Mouse (Mus musculus): Measurements from ENCODE around the gene Cfap43. TPM values are rescaled to one million over a fixed set of nuclear protein-coding genes. Genes with fewer than 3 reads are reported as not detected.

Cfap43 gene
- polyA plus RNA-seq, 1 experiment from 2014 or later, result 0.38 TPM

- Histone ChIP-seq H3K4me1 (ENCODE audit: control insufficient read depth, insufficient read depth, low read length) (no peaks in the 10 kb centered on the region), H3K9ac (ENCODE audit: low read length) (no peak overlapping the region), H3K4me2 (ENCODE audit: low read depth, low read length) (no peak overlapping the region), H3K9me3 (replicated peaks; ENCODE audit: control insufficient read depth, low read length) (peaks cover 3% of the 10 kb centered on the region), H3K36me3 (ENCODE audit: control insufficient read depth, insufficient read depth) (no peaks in the 10 kb centered on the region), H3K27me3 (ENCODE audit: control insufficient read depth, insufficient read depth, low read length) (no peaks in the 10 kb centered on the region), H3K4me3 (ENCODE audit: low read length) (no peak overlapping the region), H3K27ac (ENCODE audit: low read length) (no peak overlapping the region)
- no peak for ATAC-seq (replicated peaks; ENCODE audit: extremely low read depth, insufficient read depth, low FRiP score)
- WGBS, result 67% methylated on average over 9 of the region's 9 CpGs
These were observed 205.6 kb downstream of the Cfap43 start for GRCm38 (mm10) chr19:47713457-47713856.

- no peaks in the 10 kb centered on the region for H3K36me3 ChIP-seq (ENCODE audit: control insufficient read depth, insufficient read depth)
- 79% methylated on average over 4 of the region's 4 CpGs for WGBS
- H3K4me3 ChIP-seq (ENCODE audit: low read length), result no peak overlapping the region
These were observed 208.7 kb downstream of the Cfap43 start for GRCm38 (mm10) chr19:47710376-47710775.

GRCm38 (mm10) chr19:47705772-47706309, 213.2 kb downstream of the Cfap43 start:
- 87% methylated on average over 8 of the region's 8 CpGs for WGBS
- Histone ChIP-seq H3K27ac (ENCODE audit: low read length) (no peak overlapping the region), H3K36me3 (ENCODE audit: control insufficient read depth, insufficient read depth) (no peaks in the 10 kb centered on the region), H3K9ac (ENCODE audit: low read length) (no peak overlapping the region), H3K4me2 (ENCODE audit: low read depth, low read length) (no peak overlapping the region), H3K4me1 (ENCODE audit: control insufficient read depth, insufficient read depth, low read length) (no peaks in the 10 kb centered on the region), H3K9me3 (replicated peaks; ENCODE audit: control insufficient read depth, low read length) (peaks cover 2% of the 10 kb centered on the region; the same call in 1 of the 2 replicates), H3K4me3 (ENCODE audit: low read length) (no peak overlapping the region), H3K27me3 (ENCODE audit: control insufficient read depth, insufficient read depth, low read length) (no peaks in the 10 kb centered on the region)
- ATAC-seq (replicated peaks; ENCODE audit: extremely low read depth, insufficient read depth, low FRiP score), result no peak

More at GRCm38 (mm10) chr19:47710376-47710775, 208.7 kb downstream of the Cfap43 start:
- ATAC-seq (replicated peaks; ENCODE audit: extremely low read depth, insufficient read depth, low FRiP score), result no peak
- Histone ChIP-seq H3K27me3 (ENCODE audit: control insufficient read depth, insufficient read depth, low read length) (no peaks in the 10 kb centered on the region), H3K4me1 (ENCODE audit: control insufficient read depth, insufficient read depth, low read length) (no peaks in the 10 kb centered on the region), H3K9ac (ENCODE audit: low read length) (no peak overlapping the region), H3K27ac (ENCODE audit: low read length) (no peak overlapping the region), H3K4me2 (ENCODE audit: low read depth, low read length) (no peak overlapping the region), H3K9me3 (replicated peaks; ENCODE audit: control insufficient read depth, low read length) (no peaks in the 10 kb centered on the region)

GRCm38 (mm10) chr19:47705080-47705771, 213.9 kb downstream of the Cfap43 start:
- Histone ChIP-seq H3K4me3 (ENCODE audit: low read length) (no peak overlapping the region), H3K4me1 (ENCODE audit: control insufficient read depth, insufficient read depth, low read length) (no peaks in the 10 kb centered on the region), H3K9me3 (replicated peaks; ENCODE audit: control insufficient read depth, low read length) (peaks cover 2% of the 10 kb centered on the region; the same call in 1 of the 2 replicates), H3K27me3 (ENCODE audit: control insufficient read depth, insufficient read depth, low read length) (no peaks in the 10 kb centered on the region), H3K4me2 (ENCODE audit: low read depth, low read length) (no peak overlapping the region), H3K27ac (ENCODE audit: low read length) (no peak overlapping the region), H3K36me3 (ENCODE audit: control insufficient read depth, insufficient read depth) (no peaks in the 10 kb centered on the region), H3K9ac (ENCODE audit: low read length) (no peak overlapping the region)
- ATAC-seq (replicated peaks; ENCODE audit: extremely low read depth, insufficient read depth, low FRiP score), result no peak
- 69% methylated on average over 13 of the region's 13 CpGs for WGBS

GRCm38 (mm10) chr19:47700509-47700908, 218.6 kb downstream of the Cfap43 start:
- Histone ChIP-seq H3K4me2 (ENCODE audit: low read depth, low read length) (no peak overlapping the region), H3K4me1 (ENCODE audit: control insufficient read depth, insufficient read depth, low read length) (no peaks in the 10 kb centered on the region), H3K9ac (ENCODE audit: low read length) (no peak overlapping the region), H3K27ac (ENCODE audit: low read length) (no peak overlapping the region), H3K27me3 (ENCODE audit: control insufficient read depth, insufficient read depth, low read length) (no peaks in the 10 kb centered on the region), H3K4me3 (ENCODE audit: low read length) (no peak overlapping the region), H3K9me3 (replicated peaks; ENCODE audit: control insufficient read depth, low read length) (peaks cover 2% of the 10 kb centered on the region; the same call in 1 of the 2 replicates), H3K36me3 (ENCODE audit: control insufficient read depth, insufficient read depth) (no peaks in the 10 kb centered on the region)
- WGBS, result 67% methylated on average over 8 of the region's 8 CpGs
- no peak for ATAC-seq (replicated peaks; ENCODE audit: extremely low read depth, insufficient read depth, low FRiP score)

- 51% methylated on average over 9 of the region's 9 CpGs for WGBS
- no peak for ATAC-seq (replicated peaks; ENCODE audit: extremely low read depth, insufficient read depth, low FRiP score)
These were observed 219.3 kb downstream of the Cfap43 start for GRCm38 (mm10) chr19:47699743-47700142.

GRCm38 (mm10) chr19:47698266-47698665, 220.8 kb downstream of the Cfap43 start:
- no peak overlapping the region for H3K4me2 ChIP-seq (ENCODE audit: low read depth, low read length)
- no peaks in the 10 kb centered on the region for H3K27me3 ChIP-seq (ENCODE audit: control insufficient read depth, insufficient read depth, low read length)
- no peaks in the 10 kb centered on the region for H3K4me1 ChIP-seq (ENCODE audit: control insufficient read depth, insufficient read depth, low read length)
- H3K9ac ChIP-seq (ENCODE audit: low read length), result no peak overlapping the region
- peaks cover 2% of the 10 kb centered on the region; the same call in 1 of the 2 replicates for H3K9me3 ChIP-seq (replicated peaks; ENCODE audit: control insufficient read depth, low read length)
- no peak overlapping the region for H3K27ac ChIP-seq (ENCODE audit: low read length)
- WGBS, result 73% methylated on average over 9 of the region's 9 CpGs
- H3K4me3 ChIP-seq (ENCODE audit: low read length), result no peak overlapping the region
- no peak for ATAC-seq (replicated peaks; ENCODE audit: extremely low read depth, insufficient read depth, low FRiP score)
- no peaks in the 10 kb centered on the region for H3K36me3 ChIP-seq (ENCODE audit: control insufficient read depth, insufficient read depth)

More at GRCm38 (mm10) chr19:47699743-47700142, 219.3 kb downstream of the Cfap43 start:
- Histone ChIP-seq H3K36me3 (ENCODE audit: control insufficient read depth, insufficient read depth) (no peaks in the 10 kb centered on the region), H3K9ac (ENCODE audit: low read length) (no peak overlapping the region), H3K4me3 (ENCODE audit: low read length) (no peak overlapping the region), H3K27ac (ENCODE audit: low read length) (no peak overlapping the region), H3K27me3 (ENCODE audit: control insufficient read depth, insufficient read depth, low read length) (no peaks in the 10 kb centered on the region), H3K4me2 (ENCODE audit: low read depth, low read length) (no peak overlapping the region), H3K9me3 (replicated peaks; ENCODE audit: control insufficient read depth, low read length) (peaks cover 2% of the 10 kb centered on the region; the same call in 1 of the 2 replicates), H3K4me1 (ENCODE audit: control insufficient read depth, insufficient read depth, low read length) (no peaks in the 10 kb centered on the region)

GRCm38 (mm10) chr19:47697067-47697466, 222.0 kb downstream of the Cfap43 start:
- Histone ChIP-seq H3K9me3 (replicated peaks; ENCODE audit: control insufficient read depth, low read length) (no peaks in the 10 kb centered on the region; the same call in 1 of the 2 replicates), H3K4me3 (ENCODE audit: low read length) (no peak overlapping the region), H3K4me1 (ENCODE audit: control insufficient read depth, insufficient read depth, low read length) (no peaks in the 10 kb centered on the region), H3K36me3 (ENCODE audit: control insufficient read depth, insufficient read depth) (no peaks in the 10 kb centered on the region), H3K27ac (ENCODE audit: low read length) (no peak overlapping the region), H3K4me2 (ENCODE audit: low read depth, low read length) (no peak overlapping the region), H3K9ac (ENCODE audit: low read length) (no peak overlapping the region), H3K27me3 (ENCODE audit: control insufficient read depth, insufficient read depth, low read length) (no peaks in the 10 kb centered on the region)
- no peak for ATAC-seq (replicated peaks; ENCODE audit: extremely low read depth, insufficient read depth, low FRiP score)
- WGBS, result 79% methylated on average over 11 of the region's 11 CpGs

- Histone ChIP-seq H3K9me3 (replicated peaks; ENCODE audit: control insufficient read depth, low read length) (no peaks in the 10 kb centered on the region), H3K36me3 (ENCODE audit: control insufficient read depth, insufficient read depth) (no peaks in the 10 kb centered on the region), H3K9ac (ENCODE audit: low read length) (no peak overlapping the region), H3K27ac (ENCODE audit: low read length) (no peak overlapping the region), H3K4me3 (ENCODE audit: low read length) (no peak overlapping the region), H3K4me2 (ENCODE audit: low read depth, low read length) (no peak overlapping the region), H3K27me3 (ENCODE audit: control insufficient read depth, insufficient read depth, low read length) (no peaks in the 10 kb centered on the region), H3K4me1 (ENCODE audit: control insufficient read depth, insufficient read depth, low read length) (no peaks in the 10 kb centered on the region)
- ATAC-seq (replicated peaks; ENCODE audit: extremely low read depth, insufficient read depth, low FRiP score), result no peak
- 88% methylated on average over 8 of the region's 8 CpGs for WGBS
These were observed 222.7 kb downstream of the Cfap43 start for GRCm38 (mm10) chr19:47696411-47696810.

Data from heart, embryonic 16.5 days (tissue).